Mouse (Mus musculus): ENCODE results near the gene Cyp2d11.
"Not testable (repeated sequence)": the region's sequence is repeated elsewhere in the genome, so short reads cannot be mapped to it uniquely, and the experiment has no call there.

The Cyp2d11 gene

DNA sequence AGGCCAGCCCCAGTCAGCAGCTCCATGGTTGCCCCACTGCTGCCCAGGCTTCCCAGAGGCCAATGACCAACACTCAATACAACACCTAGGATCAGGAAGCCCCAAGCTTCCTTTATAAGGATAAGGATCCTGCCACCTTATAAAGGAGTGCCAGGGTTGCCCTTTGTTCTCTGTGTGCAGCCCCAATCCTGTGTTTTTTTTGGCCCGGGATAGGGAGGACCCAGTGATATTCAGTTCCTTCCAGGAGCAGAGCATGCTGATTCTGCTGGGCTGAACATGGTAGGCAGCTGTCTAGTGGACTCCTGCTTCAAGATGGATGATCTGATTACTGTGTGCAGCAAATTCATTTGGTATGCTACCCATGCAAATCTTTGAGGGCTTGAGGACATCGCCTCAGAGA lies at the start of gene Cyp2d11:
Cyp2d11 (minus strand) TSS at position 101 of the 400 bp plus-strand sequence.
- DNase-seq (ENCODE audit: low spot score) = not testable (repeated sequence)

DNA sequence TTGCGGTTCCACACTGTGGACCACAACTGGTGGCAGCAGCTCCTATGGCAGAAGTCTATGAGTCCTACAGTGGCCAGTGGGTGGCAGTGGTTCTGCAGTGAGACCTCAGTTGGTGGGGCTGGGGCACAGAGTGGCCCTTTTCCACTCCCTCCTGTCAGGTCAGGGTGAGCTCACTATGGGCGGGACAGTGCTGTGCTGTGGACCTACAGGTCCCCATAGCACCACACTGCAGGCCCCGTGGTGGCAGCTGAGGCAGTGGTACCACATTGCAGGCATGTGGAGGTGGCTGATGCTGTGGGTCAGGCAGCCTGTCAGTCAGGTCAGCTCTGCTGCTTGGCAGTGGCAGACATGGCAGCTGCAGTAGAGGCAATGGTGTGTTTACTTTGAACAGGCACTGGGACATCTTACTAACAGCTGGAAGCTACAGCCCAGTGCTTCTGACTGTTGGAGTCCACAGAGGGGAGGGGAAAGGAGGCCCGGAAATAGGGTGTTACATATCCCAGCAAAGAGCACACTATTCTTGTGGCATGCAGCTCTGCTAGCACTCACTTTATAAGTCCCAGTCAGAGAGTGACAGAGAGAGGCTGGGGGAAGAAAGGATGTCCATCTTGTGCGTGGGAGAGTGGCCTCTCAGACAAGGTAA lies 44.3 kb upstream of the Cyp2d11 start:
- DNase-seq (ENCODE audit: low spot score) = no peak

DNA sequence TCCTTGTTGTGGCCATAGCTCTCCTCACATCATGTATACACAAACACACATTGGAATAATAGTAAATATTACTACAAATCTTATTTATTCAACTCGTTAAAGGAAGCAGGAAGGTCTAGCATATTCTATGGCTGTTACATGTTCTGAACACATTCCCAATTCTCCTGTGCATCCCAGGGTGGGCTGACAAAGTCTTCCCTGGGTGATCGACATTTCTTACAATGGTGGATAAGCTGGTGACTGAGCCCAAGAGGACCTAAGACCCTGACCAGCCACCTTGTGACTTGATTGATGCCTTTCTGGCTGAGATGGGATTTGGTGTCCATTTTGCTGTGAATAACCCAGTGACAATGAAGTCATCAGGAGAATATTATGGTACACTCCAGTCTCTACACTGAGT lies 41.8 kb upstream of the Cyp2d11 start:
- no peak for DNase-seq (ENCODE audit: low spot score)

DNA sequence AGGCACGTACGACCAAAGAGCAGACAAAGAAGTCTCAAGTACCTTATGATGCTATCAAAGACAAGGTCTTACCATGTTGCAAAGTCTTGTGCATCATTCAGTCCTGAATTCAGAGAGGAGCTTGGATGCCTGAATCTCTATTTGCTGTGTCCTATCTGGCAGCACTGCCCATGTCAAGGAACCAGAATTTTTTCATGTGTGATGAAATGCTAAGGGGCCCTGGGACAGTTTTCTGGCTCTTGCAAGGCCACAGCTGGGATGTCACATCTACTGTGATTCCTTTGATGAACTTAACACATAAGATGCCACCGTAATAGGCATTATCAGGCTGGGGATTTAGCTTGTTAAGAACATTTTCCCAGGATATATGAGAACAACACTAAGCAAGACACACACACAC lies 41.2 kb upstream of the Cyp2d11 start:
- no peak for DNase-seq (ENCODE audit: low spot score)

DNA sequence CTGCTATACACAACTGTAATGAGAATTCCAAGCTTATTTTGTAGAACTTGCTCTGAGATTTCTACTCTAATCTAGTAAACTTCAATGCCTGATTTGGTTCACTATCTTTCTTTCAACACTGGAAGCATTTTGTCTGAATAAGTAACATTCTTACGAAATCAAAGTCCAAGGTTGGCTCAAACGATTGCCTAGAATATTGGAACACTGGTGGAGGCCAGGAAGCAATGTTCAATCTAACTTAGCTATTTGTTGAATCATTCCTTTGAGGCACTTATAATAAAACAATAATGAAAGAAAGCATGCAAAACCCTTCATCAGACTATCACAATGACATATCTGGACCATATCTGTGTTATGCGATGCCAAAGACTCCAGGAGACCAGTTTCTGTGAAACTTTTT lies 40.7 kb upstream of the Cyp2d11 start:
- DNase-seq (ENCODE audit: low spot score) = no peak

DNA sequence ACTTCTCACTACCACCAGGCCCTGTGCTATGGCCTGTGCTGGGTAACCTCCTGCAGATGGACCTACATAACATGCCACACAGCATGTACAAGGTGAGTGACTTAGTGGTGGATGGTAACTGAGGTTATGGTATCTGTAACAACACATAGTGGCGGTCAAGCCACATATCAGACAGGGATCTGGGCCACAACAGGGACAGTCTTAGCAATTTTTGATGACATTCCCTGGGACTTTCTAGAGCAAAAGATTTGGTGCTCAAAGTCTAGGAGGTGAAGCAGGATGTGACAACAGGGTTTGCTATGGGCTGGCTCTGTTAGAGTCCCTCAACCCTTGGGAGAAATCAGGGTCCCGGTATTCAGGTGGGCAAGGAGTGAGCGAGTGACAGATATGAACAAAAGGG lies 39.8 kb upstream of the Cyp2d11 start:
- no peak for DNase-seq (ENCODE audit: low spot score)

DNA sequence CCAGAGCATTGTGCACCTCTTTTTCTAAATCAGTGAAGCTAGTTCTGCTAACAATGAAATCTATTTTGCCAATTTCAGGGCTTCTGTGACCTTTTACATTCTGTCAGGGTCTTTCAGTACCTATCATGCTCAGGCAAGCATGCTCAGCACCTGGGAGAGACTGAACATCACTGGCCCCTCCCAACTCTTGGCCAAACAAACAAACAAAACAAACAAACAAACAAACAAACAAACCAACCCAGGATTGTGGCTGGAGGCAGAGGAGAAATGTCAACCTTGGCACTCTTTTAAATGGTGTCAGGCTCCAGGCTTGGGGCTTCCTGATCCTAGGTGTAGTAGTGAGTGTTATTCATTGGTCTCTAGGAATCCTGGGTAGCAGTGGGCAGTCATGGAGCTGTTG lies 39.3 kb upstream of the Cyp2d11 start, which contains the start of gene Cyp2d9:
Cyp2d9 (plus strand) TSS at position 301 of the 400 bp plus-strand sequence.
- DNase-seq (ENCODE audit: low spot score) = no peak

DNA sequence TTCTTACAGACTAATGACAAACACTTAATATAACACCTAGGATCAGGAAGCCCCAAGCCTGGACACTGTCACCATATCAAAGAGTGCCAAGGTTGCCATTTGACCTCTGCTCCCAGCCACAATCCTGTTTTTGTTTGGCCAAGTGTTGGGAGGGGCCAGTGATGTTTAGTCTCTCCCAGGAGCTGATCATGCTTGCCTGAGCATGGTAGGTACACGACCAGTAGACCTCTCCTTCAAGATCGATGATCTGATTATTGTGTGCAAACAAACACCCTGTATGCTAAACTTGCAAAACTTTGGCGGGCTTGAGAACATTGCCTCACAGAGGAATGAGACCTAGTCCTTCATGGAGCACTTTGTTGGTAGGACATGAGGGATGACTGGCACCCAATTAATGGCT lies 29.6 kb upstream of the Cyp2d11 start:
- DNase-seq (ENCODE audit: low spot score) = no peak

DNA sequence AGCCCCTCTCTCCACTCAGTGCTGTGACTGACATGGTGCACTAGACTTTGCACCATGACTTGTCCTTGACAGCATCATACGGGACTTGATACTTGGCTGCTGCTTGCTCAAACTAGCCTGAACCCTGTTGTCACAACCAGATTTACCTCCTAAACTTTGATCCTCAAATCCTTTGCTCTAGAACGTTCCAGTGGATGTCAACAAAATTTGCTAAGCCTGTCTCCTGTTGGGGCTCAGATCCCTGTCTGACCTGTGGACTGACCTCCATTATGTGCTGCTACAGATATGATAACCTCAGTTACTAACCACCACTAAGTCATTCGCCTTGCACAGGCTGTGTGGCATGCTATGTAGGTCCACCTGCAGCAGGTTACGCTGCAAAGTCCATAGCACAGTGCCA lies 29.1 kb upstream of the Cyp2d11 start:
- no peak for DNase-seq (ENCODE audit: low spot score)

DNA sequence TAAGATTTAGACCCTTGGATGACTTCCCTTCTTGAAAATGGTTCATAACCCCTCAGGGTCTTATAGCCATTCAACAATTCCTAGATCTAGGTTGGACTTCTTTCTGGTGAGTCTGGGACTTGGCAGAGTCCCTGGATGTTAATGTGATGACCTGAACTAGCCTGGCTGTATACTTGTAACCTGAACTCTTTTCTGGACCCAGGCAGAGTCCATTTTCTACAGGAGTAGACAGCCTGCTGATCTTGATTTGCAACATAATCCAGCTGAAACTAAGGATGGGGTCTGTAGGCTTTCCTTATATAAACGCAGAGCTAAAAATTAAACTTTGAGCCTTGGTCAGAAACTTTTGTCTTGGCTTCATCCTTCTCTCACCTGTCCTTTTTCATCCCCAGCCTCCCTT lies 24.8 kb upstream of the Cyp2d11 start:
- no peak for DNase-seq (ENCODE audit: low spot score)

DNA sequence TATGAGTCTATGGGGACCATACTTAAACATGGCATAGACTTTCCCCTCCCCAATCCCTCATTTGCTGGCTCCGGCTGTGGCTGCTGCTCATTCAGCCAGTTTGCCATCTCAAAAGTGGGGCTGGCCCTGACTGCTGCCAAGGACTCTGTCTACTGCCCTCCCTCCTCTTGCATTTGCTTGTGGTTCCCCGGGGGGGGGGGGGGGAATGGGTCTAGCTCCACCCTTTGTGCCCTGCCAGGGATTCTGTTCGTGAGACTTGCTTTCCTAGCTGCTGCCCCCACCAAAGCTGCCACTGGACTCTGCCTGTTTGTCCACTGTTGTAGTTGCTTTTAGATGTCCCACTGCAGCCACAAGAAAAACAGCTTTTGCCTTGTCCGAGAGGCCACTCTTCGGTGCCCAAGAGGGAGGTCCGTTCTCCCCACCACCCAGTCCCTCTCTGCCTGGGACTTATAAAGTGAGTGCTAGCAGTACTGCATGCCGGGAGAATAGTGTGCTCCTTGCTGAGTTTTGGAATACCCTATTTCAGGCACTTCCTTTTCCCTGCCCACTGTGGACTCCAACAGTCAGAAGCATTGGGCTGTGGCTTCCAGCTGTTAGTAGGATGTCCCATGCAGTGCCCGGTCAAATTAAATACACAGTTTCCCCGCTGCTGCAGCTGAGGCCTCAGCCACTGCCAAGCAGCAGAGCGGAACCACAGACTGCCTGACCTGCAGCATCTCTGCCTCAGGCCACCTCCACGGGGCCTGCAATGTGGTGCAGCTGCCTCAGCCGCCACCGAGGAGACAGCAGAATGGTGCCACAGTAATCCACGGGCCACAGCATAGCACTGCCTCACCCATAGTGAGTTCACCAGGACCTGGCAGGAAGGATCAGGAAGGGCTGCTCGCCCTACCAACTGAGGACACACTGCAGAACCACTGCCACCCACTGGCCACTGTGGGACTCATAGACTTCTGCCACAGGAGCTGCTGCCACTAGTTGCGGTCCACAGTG lies 23.3 kb upstream of the Cyp2d11 start:
- DNase-seq (ENCODE audit: low spot score) = peak; percentile 3

DNA sequence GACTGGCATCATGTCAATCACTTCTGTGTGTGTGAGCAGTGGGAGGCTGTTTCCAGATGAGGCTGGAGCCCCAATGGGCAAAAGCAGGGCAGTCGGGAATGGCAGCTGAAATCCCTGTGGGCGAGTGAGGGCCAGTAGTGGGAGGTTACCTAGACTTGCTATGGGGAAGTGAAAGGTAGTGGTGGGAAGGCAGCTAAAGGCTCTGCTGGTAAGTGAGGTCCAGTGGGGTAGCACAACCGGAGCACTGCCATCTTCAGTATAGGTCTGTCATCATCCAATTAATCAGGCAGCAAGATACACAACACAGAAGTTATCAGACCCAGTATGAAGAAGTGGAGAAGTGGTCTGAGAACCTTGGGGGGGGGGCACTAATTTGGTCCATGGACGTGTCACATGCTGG lies 13.7 kb upstream of the Cyp2d11 start:
- DNase-seq (ENCODE audit: low spot score) = no peak

DNA sequence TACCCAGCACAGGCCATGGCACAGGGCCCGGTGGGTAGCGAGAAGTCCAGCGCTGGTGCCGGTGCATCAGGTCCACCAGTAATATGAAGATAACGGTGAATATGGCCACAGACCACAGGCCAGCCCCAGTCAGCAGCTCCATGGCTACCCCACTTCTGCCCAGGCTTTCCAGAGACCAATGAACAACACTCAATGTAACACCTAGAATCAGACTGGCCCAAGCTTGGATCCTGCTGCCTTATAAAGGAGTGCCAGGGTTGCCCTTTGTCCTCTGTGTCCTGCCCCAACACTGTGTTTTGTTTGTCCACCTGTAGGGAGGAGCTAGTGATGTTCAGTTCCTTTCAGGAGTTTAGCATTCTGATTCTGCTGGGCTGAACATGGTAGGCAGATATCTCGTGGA lies 13.2 kb upstream of the Cyp2d11 start, which contains the start of gene Cyp2d10:
Cyp2d10 (minus strand) TSS at position 215 of the 400 bp plus-strand sequence.
- no peak for DNase-seq (ENCODE audit: low spot score)

DNA sequence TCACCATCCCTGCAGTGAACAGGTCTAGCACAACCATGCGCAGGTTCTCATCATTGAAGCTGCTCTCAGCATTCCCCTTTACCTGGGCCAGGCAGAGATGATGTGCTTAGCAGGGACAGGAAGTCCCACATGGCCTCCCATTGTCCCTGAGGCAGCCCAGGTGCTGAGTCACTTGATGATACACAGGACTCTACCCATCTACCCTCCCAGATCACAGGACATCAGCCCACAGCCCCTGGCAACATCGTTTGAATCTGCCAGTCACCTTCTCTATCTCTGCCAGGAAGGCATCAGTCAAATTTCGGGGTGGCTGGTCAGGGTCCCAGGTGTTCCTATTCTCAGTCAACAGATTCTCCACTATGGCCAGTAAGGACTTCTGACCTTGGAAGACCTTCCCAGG lies 10.3 kb upstream of the Cyp2d11 start:
- no peak for DNase-seq (ENCODE audit: low spot score)

DNA sequence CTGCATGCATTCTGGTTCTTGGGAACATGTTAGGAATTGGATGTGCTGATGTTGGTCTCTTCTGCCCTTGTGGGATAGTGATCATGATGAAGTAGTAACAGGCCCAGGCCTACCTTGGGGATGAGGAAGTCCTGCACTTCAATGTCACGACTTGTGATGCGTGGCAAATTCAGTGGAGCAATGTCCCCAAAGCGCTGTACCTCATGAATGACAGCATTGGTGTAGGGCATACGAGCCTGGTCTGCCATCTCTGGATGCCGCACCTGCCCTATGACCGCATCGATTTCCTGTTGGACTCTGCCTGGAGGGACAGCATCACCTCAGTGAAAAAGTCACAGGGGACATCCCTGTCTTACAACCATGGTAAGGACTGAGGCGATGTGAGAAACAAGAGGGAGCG lies 9.8 kb upstream of the Cyp2d11 start:
- DNase-seq (ENCODE audit: low spot score) = no peak

DNA sequence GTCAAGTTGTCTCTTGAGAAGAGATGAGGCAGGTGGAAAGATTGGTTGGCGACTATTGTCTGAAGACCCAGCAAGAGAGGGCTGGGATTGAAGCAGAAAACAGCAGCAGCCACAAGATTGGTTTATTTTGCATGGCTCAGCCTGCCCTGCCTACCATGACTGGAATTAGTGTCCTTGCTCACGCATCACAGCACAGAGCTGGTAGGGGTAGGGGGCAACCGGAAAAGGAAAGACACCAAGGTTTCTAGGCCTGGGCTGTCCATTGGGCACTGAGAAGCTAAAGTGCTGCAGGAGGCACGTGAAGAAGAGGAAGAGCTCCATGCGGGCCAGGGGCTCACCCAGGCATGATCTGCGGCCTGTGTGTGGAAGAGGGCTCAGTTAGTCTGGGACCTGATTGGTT lies 8.9 kb upstream of the Cyp2d11 start:
- no peak for DNase-seq (ENCODE audit: low spot score)

DNA sequence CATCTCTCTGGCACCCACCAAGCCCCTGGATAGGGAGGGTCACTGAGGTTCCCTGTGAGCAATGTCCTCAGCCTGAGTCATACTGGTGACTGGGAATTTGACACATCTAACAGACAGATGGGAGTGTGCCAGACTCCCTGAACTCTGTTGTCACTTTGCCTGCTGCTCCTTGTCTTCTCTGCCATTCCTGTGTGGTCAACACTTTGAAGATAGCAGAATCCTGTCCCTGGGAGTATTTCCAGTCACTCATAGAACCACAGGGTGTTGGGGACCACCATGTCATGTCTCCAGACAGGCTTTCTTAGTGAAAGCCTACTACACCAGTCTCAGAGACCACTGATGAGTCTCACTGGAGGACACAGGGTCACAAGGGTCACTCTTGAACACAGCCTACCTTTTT lies 8.3 kb upstream of the Cyp2d11 start:
- no peak for DNase-seq (ENCODE audit: low spot score)

DNA sequence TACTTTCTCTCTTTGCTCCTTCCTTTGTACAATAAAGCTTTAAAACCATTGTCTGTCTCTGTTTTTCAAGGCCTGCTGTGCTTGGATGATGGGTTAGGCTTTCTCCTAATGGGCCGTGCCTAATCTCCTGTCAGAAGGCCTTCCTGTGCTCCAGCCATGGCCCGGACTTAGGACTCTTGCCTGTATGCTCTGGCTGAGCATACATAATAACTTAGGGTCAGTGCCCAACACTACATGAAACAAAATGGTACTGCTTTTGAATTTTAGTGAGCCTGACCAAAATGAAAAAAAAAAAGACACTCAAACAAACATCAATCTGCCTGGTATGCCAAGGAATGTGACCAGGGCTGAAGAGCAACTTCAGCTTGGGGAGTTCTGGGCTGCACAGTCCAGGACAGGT lies 7.7 kb upstream of the Cyp2d11 start:
- DNase-seq (ENCODE audit: low spot score) = no peak

DNA sequence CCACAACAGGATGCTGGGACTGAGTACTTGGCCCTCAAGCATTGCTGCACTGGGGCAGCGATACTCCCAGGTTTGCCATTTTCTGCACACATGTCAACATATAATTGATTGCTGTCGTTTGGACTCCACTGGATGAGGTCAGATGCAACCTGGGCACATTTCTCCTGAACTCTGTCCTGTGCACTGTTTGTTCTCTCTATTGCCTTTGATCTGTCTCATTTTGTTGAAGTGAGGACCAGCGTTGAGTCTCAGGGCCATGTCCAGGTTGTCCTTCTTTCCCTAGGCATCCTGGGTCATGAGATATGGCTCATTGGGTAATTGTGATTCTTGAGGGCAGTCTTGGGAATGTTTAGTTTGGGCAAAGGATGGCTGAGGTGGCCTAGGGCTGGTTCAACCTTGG lies 2.1 kb upstream of the Cyp2d11 start:
- DNase-seq (ENCODE audit: low spot score) = not testable (repeated sequence)

DNA sequence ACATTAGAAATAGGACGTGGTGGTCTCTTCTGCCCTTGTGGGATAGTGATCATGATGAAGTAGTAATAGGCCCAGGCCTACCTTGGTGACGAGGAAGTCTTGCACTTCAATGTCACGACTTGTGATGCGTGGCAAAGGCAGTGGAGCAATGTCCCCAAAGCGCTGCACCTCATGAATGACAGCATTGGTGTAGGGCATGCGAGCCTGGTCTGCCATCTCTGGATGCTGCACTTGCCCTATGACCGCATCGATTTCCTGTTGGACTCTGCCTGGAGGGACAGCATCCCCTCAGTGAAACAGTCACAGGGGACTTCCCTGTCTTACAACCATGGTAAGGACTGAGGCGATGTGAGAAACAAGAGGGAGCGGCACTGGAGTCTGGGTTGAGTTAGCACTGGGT lies 3.9 kb downstream of the Cyp2d11 start:
- DNase-seq (ENCODE audit: low spot score) = not testable (repeated sequence)

DNA sequence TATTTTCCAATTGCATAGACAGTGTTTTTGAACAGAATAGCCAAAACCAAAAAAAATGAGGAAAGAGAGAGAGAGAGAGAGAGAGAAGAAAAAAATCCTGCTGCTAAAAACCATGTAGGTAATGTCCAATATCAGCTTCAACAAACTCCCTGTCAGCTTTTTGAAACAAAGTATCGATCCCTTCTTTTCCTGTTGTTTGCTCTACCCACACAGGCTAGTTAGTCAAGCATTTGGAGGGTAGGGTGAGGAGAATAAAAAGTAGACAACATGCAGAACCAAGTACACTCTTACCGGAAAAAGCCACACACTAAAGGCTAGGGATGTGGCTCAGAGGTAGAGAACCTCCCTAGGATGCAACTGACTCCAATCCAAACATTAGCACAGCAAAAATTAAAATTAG lies 8.1 kb downstream of the Cyp2d11 start:
- no peak for DNase-seq (ENCODE audit: low spot score)

DNA sequence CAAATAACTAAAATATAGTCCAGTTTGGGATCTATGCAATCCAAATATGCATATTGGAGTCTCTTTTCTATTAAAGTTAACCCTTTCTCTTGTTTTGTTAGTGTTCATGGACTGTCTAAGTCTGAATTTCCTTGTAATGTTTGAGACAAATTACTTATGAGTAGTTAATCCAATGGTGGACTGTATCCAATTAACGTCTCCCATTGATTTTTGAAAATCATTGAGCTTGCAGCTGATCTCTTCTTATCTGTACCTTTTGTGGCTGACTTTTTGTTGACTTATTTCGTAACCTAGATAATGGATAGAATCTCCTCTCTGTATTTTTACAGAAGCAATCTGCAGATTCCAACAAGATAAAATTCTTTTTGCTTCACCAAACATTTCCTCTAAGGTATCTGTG lies 11.4 kb downstream of the Cyp2d11 start:
- no peak for DNase-seq (ENCODE audit: low spot score)

DNA sequence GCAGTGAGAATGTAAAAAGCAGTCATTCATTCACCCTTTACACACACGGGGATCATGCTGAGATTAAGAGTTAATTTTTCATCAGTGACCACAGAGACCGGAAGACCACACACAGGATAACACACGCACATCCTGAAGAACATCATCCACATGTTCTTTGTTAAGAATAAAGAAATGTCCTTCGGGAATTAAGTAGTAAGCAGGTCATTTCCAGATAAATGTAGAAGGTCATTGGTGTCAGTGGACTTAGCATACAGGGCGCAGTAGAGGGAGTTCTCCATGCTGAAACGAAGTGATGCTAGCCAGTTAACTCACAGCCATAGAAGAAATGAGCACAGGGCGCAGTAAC lies 13.1 kb downstream of the Cyp2d11 start:
- DNase-seq (ENCODE audit: low spot score) = no peak

Data from c-Kit-positive CD71-positive TER-119-positive erythroid progenitor cells, embryonic 14.5 days (primary cell).